Mouse (Mus musculus) macrophage (primary cell): Measurements from ENCODE around the gene Nat8f6. TPM values are rescaled to one million over a fixed set of nuclear protein-coding genes. Genes with fewer than 3 reads are reported as not detected.
"Not testable (repeated sequence)": the region's sequence is repeated elsewhere in the genome, so short reads cannot be mapped to it uniquely, and the experiment has no call there.

ENCODE experiments used
- H3K27ac ChIP-seq: fragments of 350-480 bp; formaldehyde crosslinking; 2 replicates; pipeline ENCODE4 v1.9.0; 2021
- H3K36me3 ChIP-seq: fragments of 350-480 bp; formaldehyde crosslinking; 2 replicates; pipeline ENCODE4 v1.9.0; 2021; ENCODE audit errors: inconsistent target
- H3K4me3 ChIP-seq: fragments of 350-480 bp; formaldehyde crosslinking; 2 replicates; pipeline ENCODE4 v1.9.0; 2021; ENCODE audit errors: inconsistent target
- H3K79me2 ChIP-seq: fragments of 350-480 bp; formaldehyde crosslinking; 2 replicates; pipeline ENCODE4 v1.9.0; 2021; ENCODE audit errors: inconsistent target
- WGBS: methylation state at CpG from one replicate; pipeline ENCODE4 v1.1.7; 2026; ENCODE audit warnings: inconsistent platforms; ENCODE audit not compliant: missing documents; 5-methylcytosine and 5-hydroxymethylcytosine counted together
- polyA plus RNA-seq: library from polyadenylated mRNA; stranded (reverse); fragments of 250-400 nt; gene quantifications from 3 replicates; pipeline ENCODE4 v1.2.4, GENCODE M21; 2018; ENCODE audit warnings: inconsistent platforms

Nat8f6 gene
- polyA plus RNA-seq, 1 experiment from 2014 or later, result not detected

DNA sequence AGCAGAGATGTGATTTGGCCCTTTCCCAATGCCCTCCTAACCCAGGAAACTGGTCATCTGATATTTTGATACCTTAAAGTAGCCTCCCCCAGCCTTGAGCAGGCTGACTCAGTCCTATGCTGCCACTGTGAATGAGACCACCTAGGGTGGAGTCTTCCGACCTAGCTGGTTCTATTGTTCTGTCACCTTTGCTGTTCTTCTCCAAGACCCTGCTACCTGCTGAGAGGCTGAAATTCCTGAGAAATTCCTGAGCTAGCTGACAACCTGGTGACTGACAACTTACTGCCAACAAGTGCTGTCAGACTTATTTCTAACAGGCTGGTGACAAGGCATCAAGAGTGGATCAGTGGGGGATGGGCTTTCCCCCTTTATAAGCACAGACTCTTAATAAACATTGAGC lies 2.4 kb downstream of the Nat8f6 start:
- H3K27ac ChIP-seq, result no peak overlapping the region

DNA sequence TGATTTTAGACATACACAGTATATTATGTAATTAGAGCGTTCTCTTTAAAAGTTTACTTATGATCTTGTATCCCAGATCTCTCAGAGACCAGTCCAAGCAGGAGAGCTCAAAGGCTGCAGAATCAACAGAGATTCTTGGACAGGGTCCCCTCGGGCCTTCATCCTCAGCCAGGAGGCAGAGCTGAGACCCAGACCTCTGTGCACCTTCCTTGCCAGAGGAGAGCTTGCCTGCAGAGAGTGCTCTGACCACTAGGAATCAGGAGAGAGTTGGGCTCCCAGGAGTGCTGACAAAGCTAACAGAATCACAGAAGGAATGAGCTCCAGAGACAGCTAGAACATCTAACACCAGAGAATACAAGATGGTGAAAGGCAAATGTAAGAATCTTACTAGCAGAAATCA lies 7.4 kb downstream of the Nat8f6 start:
- Histone ChIP-seq H3K36me3 (no peaks in the 10 kb centered on the region), H3K27ac (no peak overlapping the region), H3K79me2 (no peaks in the 10 kb centered on the region), H3K4me3 (no peak overlapping the region)
- WGBS, result 94% methylated on average over 2 of the region's 2 CpGs

More for the DNA sequence above, 2.4 kb downstream of the Nat8f6 start:
- H3K79me2 ChIP-seq, result no peaks in the 10 kb centered on the region
- H3K4me3 ChIP-seq, result no peak overlapping the region
- 82% methylated on average over 1 of the region's 1 CpGs for WGBS
- H3K36me3 ChIP-seq, result no peaks in the 10 kb centered on the region

DNA sequence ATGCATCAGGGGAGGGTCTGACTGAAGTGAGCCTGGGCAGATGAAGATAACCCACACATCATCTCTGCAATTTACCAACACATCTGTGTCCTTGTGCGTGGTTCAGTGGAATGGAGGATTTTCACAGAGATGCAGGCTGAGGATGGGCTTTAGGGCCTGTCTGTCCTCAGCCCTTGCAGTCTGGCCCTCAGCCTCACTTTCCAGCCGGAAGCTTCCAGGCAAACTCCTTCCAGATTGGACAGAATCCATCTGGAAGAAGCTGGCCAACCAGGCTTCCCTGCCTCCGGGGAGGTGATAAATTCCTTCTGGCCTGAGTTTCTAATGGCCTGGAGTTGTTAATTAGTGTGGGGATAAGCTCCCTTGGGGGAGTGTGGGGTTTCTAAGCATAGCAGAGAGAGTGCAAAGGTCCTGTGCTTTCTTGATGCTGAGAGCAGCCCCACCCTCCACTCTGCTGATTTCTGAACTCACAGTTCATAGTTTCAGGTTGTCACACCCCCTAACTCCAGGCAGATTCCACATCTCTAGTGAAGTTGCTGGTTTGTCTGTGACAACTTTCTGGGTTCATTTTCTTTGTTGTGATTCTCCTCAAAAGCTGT lies 9.7 kb downstream of the Nat8f6 start:
- H3K79me2 ChIP-seq, H3K4me3 ChIP-seq, H3K27ac ChIP-seq, H3K36me3 ChIP-seq: not testable (repeated sequence)
- 87% methylated on average over 2 of the region's 3 CpGs for WGBS

DNA sequence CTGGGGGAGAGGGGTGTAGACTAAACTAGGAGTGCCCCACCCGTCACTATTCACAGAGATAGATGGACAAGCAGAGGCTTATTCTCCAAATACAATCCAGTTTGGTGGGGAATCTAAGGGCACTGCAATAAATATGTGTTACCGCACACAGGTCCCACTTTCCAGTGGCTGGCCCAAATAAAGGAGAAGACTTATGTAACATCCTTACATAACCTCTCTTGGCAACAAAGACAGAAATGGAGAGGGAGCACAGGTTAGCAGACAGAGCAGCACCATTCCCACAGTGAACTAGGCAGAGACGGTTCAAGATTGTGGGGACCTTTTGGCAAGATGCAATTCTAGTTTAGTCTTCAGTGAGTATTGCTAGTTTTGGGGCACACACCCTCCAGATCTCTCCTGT lies 10.2 kb downstream of the Nat8f6 start:
- H3K4me3 ChIP-seq, H3K79me2 ChIP-seq, H3K36me3 ChIP-seq, H3K27ac ChIP-seq: not testable (repeated sequence)
- WGBS, result no CpG with 5 or more reads among the region's 3 CpGs

DNA sequence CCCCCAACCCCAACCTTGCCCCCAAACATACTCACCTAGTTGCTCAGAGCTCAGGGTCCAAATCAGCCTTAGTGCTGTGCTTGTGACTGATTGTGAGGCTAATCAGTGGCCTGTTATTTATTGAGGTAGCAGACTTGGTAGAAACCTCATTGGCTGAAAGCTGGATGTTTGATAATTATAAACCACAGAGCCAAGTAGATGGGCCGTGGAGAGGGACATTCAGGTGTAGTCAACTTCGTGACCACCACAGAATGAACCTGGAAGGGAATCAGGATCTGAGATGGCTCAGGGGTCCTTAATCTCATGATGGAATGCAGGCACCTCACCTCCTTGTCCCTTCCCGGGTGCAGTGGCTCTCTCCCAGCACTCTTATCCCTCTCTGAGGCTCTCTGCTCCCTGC lies 11.0 kb downstream of the Nat8f6 start:
- WGBS, result 83% methylated on average over 2 of the region's 3 CpGs
- H3K4me3 ChIP-seq, H3K79me2 ChIP-seq, H3K27ac ChIP-seq, H3K36me3 ChIP-seq: not testable (repeated sequence)

DNA sequence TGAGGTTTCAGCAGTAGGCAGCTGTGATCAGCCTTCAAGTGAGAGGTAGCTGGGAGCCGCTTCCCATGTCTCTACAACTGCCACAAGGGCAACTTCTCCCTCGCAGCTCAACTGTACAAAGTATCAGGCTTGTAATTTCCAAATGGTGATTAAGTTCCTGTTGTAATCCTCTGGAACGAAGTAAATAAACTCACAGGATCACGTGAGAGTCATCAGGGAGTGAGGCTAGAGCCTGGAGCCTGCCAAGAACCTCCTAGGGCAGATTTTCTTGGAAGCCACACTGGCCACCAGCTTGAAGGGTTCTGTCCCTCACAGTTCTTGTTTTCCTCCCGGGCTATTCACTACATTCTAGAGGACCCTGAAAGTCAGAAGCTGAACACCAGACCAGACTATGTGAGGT lies 17.6 kb downstream of the Nat8f6 start:
- not testable (repeated sequence) for H3K79me2 ChIP-seq, H3K27ac ChIP-seq, H3K36me3 ChIP-seq, H3K4me3 ChIP-seq
- 70% methylated on average over 5 of the region's 5 CpGs for WGBS

DNA sequence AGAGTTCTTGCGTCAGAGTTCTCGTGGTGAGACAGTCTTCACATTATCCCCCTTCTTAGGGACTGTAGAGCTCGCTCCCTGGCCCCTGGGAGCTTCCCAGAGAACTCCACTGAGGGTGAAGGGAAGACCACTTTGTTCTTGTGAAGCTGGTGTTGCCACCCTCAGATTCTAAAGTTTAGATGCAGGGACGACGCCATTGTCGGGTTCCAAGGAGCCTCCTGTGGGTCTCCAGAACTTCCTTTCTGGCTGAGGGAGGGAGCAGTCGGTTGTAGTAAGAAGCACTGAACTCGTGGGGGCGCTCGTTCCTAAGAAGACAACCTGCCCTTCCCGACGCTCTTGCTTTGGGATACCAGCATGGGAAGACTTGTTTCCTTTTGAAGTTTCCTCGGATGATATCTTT lies 55.2 kb downstream of the Nat8f6 start, which contains the start of gene Nat8f3:
TSS of gene Nat8f3 (minus strand) at position 223 of the 400 bp plus-strand sequence.
- not testable (repeated sequence) for H3K36me3 ChIP-seq, H3K4me3 ChIP-seq, H3K27ac ChIP-seq, H3K79me2 ChIP-seq
- 60% methylated on average over 10 of the region's 13 CpGs for WGBS

DNA sequence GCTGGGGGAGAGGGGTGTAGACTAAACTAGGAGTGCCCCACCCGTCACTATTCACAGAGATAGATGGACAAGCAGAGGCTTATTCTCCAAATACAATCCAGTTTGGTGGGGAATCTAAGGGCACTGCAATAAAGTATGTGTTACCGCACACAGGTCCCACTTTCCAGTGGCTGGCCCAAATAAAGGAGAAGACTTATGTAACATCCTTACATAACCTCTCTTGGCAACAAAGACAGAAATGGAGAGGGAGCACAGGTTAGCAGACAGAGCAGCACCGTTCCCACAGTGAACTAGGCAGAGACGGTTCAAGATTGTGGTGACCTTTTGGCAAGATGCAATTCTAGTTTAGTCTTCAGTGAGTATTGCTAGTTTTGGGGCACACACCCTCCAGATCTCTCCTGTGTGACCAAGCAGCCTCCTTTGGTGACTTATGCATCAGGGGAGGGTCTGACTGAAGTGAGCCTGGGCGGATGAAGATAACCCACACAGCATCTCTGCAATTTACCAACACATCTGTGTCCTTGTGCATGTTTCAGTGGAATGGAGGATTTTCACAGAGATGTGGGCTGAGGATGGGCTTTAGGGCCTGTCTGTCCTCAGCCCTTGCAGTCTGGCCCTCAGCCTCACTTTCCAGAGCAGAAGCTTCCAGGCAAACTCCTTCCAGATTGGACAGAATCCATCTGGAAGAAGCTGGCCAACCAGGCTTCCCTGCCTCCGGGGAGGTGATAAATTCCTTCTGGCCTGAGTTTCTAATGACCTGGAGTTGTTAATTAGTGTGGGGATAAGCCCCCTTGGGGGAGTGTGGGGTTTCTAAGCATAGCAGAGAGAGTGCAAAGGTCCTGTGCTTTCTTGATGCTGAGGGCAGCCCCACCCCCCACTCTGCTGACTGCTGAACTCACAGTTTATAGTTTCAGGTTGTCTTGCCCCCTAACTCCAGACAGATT lies 57.4 kb downstream of the Nat8f6 start:
- not testable (repeated sequence) for H3K79me2 ChIP-seq, H3K27ac ChIP-seq, H3K36me3 ChIP-seq, H3K4me3 ChIP-seq
- WGBS, result 86% methylated on average over 1 of the region's 6 CpGs

DNA sequence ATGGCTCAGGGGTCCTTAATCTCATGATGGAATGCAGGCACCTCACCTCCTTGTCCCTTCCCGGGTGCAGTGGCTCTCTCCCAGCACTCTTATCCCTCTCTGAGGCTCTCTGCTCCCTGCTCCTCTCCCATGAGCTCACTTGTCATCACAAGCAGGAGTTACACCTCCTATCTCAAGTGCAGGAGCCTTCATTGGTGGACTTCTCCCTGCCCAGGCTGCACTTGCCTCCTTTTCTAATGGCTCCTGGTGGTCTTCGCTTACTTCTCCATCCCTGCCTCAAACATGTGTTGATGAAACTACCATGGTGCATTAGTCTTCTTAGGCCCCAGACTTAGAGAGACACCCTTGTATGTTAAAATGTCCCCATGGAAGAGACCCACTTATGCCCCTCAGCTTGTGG lies 58.1 kb downstream of the Nat8f6 start:
- WGBS, result no CpG with 5 or more reads among the region's 2 CpGs
- not testable (repeated sequence) for H3K36me3 ChIP-seq, H3K79me2 ChIP-seq, H3K4me3 ChIP-seq, H3K27ac ChIP-seq

Other genes starting within 250 kb of the Nat8f6 start
- 1.1 to 2.6 TPM (median 1.5 TPM) in 3 replicates for gene Alms1, start 233.4 kb downstream of the Nat8f6 start, polyA plus RNA-seq
- not detected in 3 replicates for gene Nat8f7, start 107.7 kb downstream of the Nat8f6 start, polyA plus RNA-seq
- not detected in 3 replicates for gene Nat8f3, start 55.2 kb downstream of the Nat8f6 start, polyA plus RNA-seq
- not detected in 3 replicates for gene Nat8f5, start within 50 bp of the Nat8f6 start, polyA plus RNA-seq
- gene Nat8, start 11.1 kb upstream of the Nat8f6 start, polyA plus RNA-seq, result not detected in 3 replicates
- gene Nat8f2, start 48.2 kb upstream of the Nat8f6 start, polyA plus RNA-seq, result not detected in 3 replicates
- 0.36 to 0.52 TPM (median 0.38 TPM) in 3 replicates for gene Nat8f4, start 83.9 kb upstream of the Nat8f6 start, polyA plus RNA-seq
- 20.6 to 22.8 TPM (median 21.2 TPM) in 3 replicates for gene Tprkb, start 90.9 kb upstream of the Nat8f6 start, polyA plus RNA-seq
- gene Nat8f1, start 94.7 kb upstream of the Nat8f6 start, polyA plus RNA-seq, result 0.87 to 3.0 TPM (median 0.91 TPM) in 3 replicates
- gene Dusp11, start 140.7 kb upstream of the Nat8f6 start, polyA plus RNA-seq, result 32.2 to 44.7 TPM (median 38.9 TPM) in 3 replicates
- not detected in 3 replicates for gene Figla, start 195.2 kb upstream of the Nat8f6 start, polyA plus RNA-seq
- gene Add2, start 207.7 kb upstream of the Nat8f6 start, polyA plus RNA-seq, result not detected in 3 replicates